Mouse (Mus musculus): ENCODE measurements around the gene Hspa4.
"Not testable (repeated sequence)": the region's sequence is repeated elsewhere in the genome, so short reads cannot be mapped to it uniquely, and the experiment has no call there.

Hspa4 gene

DNA sequence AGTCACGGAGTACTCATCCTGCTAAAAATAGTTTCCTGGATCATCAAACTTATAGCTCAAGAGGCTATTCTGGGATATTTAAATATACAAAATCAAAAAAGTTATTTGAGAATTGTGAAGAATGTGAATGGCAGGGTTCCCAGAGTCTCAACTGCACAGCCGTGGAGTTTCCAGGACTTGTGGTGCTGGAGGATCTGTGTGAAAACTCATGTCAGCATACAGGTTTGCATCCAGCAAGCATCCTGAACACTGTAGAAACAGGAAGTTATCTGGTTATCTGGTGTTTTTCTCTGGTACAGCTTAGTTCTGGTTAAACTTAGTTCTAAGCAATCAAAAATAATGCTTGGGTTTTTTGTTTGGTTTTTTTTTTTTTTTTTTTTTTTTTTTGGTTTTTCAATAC lies 6.7 kb upstream of the Hspa4 start:
- DNase-seq = no peak

DNA sequence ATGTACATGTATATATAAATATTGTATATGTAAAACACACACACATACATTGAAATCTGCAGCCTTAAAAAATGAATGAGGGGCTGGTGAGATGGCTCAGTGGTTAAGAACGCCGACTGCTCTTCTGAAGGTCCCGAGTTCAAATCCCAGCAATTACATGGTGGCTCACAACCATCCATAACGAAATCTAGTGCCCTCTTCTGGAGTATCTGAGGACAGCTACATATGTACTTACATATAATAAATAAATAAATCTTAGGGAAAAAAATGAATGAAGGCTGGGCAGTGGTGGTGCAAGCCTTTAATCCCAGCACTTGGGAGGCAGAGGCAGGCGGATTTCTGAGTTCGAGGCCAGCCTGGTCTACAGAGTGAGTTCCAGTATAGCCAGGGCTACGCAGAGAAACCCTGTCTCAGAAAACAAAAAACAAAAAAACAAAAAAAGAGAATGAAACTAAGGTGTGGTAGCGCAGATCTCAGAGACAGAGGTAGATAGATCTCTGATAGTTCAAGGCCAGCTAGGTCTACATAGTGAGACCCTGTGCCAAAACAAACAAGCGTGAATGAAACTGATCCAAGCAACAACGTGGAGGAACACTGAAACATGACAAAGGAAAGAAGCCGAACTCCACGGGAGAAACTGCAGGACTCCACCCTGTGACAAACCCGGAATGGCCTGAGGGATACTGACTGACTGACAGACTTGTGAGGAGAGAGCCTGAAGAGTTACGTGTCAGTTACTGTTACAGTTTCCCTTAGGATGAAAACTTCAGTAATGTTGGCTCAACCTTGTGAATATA lies 4.0 kb upstream of the Hspa4 start:
- no peak for DNase-seq

DNA sequence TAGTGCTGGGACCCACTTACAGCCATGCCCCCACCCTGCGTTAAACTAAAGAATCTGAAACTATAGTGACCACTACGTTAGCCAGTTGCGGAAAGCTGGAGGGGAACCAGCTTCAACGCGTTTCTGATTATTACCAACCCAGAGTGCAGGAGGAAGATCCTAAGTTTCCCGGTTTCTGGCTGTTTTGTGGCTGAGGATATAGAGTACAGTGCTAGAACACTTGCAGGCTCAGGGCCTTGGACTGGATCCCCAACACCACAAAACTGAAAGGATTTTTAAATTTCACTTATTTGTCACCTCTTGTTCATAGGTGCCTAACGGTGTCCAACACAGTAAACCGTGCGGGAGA lies 884 bp upstream of the Hspa4 start:
- DNase-seq = peak; percentile 25

DNA sequence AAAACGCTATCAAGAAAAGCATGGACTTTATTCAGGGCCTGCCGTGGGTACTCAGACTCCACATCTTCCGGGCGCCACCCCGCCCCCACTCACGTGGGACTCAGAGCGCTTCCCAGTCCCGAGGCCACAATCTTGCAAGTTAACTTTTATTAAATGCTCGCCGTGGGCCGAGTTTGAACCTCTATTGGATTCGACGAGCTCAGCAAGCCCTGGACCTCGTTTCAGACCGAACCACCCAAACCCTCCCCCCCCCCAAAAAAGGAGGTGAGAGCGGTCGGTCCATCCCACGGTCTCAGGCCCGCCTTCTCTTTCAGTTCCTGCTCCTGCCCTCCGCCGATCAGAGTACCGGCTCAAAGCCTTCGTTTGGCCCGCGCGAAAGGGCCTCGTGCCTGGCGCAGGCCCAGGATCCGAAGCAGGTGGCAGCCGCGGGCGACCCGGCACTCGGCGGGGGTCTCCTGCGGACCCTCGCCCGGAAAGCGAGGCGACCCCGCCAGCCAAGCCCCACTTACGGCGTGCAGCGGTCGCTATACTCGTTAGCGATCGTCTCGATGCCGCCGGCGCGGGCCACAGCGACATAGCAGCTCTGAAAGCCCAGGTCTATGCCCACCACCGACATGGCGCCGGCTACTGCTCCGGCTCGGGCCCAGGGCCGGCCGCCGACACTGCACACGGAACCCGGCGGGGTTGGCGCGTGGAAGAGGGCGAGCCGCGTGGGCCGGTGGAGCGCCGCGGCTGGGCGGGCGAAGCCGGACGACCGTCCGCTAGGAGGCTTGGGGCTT lies 517 bp downstream of the Hspa4 start:
- peak; percentile 56 for DNase-seq

DNA sequence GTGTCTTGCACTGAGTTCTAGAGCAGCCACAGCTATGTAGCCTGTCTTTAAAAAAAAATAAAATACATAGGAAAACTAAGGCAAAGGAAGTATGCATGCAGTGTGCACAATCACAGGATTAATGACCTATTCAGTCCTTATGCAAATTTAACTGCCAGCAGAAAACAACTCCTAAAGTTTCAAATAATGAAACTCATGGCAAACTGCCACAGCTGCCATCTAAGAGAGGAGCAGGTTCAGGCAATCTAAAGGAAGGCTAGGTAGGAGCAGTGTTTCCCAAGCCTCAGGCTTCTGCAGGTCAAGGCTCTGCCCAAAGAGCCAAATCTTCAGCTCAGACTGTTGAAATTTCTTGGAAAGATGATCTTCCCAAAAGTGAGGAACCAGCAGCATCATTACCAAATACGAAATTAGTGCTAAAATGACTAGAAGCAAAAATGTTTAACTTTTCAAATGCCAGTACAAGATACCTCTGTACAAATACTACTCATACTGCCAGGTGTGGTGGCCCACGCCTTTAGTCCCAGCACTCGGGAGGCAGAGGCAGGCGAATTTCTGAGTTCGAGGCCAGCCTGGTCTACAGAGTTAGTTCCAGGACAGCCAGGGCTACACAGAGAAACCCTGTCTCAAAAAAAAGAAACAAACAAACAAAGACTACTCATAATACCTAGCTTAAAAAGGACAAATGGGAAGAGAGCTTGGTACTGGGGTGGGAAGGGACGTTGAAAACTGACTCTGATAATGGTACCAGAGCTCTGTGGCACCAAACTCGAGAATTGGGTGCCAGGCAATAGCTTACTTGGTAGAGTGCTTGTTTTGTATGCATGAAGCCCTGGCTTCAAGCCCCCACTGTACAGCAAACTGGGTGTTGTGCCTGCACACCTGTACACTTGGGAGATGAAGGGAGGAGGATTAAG lies 2.1 kb downstream of the Hspa4 start:
- no peak for DNase-seq

DNA sequence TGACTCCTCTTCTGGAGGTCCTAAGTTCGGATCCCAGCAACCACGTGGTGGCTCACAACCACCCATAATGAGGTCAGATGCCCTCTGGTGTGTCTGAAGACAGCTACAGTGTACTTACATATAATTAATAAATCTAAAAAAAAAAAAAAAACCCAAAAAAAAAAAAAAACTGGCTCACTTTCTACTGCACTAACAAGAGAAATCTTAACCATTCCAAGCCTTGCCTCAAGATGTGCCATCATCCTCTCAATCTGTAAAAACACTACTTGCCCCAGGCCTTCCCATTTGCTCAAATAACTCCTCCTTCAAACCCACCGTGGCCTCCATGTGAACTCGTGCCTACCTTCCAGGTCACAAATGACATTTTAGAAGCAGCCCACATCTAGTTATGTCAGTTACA lies 3.4 kb downstream of the Hspa4 start:
- no peak for DNase-seq

DNA sequence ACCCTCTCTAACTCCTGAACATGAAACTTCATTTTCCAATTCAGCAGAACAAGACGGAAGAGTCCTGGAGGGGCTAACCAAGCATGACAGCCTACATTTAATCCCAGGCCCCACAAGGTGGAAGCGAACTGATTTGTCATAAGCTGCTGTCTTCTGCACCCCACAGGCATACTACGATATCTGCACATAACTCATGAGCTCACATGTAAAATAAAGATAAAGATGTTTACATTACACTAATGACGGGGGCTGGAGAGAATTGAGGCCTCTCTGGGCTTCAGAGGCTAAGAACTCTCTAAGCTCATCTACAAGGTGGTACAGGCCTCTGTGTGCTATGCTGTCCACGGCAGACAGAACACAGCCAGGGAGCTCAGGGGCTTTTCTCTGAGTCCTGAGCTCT lies 5.8 kb downstream of the Hspa4 start:
- no peak for DNase-seq

DNA sequence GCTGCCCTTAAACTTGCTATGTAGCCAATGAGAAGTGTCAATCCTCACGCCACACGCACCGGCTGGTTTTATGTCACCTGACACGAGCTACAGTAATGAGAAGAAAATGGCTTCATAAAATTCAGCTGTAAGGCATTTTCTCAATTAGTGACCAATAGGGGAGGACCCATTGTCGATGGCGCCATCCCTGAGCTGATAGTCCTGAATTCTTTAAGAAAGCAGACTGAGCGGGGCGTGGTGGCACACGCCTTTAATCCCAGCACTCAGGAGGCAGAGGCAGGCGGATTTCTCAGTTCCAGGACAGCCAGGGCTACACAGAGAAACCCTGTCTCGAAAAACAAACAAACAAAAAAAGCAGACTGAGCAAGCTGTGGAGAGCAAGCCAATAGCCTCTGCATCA lies 9.4 kb downstream of the Hspa4 start:
- no peak for DNase-seq

DNA sequence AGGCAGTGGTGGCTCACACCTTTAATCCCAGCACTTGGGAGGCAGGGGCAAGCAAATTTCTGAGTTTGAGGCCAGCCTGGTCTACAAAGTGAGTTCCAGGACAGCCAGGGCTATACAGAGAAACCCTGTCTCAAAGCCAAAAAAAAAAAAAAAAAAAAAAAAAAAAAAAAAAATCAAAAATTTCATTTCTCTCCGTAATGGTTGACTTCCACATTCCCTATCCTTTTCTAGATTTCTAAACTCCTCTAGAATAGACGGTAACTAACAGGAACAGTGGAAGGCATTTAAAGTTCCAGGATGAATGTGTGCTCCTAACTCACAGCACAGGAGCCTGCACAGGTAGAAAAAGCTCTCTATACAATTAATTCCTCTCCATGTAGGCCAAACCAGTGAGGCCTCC lies 10.1 kb downstream of the Hspa4 start:
- not testable (repeated sequence) for DNase-seq

DNA sequence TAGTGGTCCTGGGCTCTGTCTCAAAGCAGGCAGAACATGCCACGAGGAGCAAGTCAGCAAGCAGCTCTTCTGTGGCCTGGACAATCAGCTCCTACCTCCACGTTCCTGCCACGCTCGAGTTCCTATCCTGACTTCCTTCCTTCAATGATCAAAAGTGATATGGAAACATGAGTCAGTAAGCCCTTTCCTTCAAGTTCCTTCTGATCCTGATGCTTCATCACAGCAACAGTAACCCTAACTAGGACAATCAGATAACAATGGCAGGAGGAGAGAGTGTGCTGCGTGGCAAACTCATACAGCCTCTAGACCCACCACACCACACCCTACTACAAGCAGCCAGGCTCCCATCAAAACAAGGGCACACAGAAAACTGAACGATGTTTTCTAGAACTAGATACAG lies 14.4 kb downstream of the Hspa4 start:
- no peak for DNase-seq

DNA sequence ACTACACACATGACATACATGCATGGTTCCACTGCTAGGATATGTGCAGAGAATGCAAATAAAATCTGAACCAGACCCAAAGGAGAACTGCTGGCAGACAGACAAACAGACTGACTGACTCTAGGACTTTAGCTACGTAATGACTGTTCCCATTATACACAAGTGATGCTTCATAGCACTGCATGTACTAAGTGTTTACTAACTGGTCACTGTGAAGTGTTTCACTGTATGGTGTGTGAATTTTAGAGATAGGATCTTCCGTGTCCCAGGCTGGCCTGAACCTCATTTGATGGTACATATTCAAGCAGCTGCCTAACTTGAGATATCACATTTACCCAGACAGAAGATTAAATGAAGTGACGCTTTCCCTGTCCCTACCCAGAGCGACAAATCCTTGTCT lies 21.8 kb downstream of the Hspa4 start:
- DNase-seq = no peak

DNA sequence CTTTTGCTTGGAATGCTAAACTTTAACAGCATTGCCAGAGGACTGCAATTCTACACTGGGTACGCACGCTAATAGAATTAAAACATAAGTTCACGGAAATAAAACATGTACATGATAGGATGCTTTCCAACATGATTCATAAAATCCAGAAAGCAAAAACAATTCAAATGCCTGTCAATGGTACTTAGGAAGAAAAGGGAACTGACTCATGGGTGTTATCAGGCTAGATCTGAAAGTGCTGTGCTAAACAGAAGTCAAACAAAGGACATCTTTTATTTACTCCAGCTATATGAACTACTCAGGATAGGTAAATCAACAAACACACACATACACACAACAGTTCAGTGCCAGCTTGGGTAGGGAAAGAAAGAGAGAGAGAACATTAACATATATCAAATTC lies 24.9 kb downstream of the Hspa4 start:
- no peak for DNase-seq

DNA sequence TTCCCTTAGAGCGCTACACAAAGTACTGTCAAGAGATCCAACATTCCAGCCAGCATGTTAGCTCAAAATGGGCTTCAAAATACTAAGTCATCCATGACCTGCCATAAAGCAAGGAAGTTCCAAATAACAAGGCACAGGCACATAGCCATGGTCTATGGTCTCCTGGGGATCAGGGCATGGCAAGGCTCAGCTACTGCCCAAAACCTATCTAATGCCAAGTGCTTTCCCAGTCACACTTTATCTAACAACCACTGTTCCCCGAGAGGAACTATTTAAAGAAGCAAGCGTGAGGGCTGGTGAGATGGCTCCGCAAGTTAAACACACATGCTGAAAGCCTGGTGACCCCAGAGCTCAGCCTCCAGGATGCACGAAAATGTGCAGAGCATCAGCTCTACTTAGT lies 26.9 kb downstream of the Hspa4 start:
- DNase-seq = no peak

DNA sequence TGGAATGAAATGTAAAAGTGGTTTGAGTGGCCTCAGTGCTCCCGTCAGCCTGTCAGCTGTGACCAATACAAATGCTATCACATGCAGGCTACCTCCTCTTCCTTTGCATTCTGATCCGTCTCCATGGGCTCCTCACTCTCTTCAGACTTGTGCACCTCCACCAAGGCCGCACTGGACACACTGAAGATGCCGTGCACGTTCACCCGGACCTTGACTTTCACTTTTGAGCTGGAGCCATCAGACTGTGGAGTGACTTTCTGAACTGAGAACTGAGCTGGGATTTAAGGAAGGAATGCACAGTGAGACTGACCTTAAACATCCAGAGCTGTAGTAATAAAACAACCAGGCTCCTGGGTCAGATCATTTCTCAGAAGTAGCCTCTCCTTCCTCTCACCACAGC lies 30.7 kb downstream of the Hspa4 start:
- no peak for DNase-seq

DNA sequence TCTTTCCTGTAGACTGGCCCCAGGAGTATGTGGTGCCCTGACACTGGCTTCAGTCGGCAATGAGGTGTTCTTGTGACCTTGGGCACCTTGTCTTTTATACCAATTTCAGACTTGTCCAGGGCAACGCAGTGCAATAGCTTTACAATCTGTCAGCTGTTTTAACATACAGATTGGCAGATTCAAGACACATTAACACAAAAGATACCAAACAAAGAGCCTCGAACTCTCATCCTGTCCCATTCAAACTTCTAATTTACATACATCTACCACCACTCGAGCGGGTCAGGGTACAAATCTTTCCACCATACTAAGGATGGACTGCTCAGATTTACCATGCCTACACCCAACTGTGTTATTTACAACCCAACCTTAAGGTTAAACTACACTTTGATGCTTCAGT lies 39.7 kb downstream of the Hspa4 start:
- no peak for DNase-seq

DNA sequence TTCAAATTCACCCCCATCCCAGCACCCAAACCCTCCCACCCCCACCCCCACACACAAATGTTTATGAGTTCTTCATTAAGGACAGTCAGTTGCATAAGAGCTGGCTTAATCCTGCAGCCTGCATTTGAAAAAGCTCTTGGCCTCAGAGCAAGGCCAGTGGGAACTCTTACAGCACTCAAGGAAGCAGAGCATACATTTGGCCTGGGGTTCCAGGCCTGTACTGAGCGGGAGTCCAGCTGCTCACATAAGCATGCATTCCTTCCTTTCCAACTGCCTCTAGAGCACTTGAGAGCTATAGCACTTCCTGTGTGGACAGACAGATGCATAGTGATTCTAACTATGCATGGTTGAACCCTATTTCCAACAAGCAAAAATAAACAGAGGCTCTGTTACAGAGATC lies 40.2 kb downstream of the Hspa4 start:
- DNase-seq = no peak

DNA sequence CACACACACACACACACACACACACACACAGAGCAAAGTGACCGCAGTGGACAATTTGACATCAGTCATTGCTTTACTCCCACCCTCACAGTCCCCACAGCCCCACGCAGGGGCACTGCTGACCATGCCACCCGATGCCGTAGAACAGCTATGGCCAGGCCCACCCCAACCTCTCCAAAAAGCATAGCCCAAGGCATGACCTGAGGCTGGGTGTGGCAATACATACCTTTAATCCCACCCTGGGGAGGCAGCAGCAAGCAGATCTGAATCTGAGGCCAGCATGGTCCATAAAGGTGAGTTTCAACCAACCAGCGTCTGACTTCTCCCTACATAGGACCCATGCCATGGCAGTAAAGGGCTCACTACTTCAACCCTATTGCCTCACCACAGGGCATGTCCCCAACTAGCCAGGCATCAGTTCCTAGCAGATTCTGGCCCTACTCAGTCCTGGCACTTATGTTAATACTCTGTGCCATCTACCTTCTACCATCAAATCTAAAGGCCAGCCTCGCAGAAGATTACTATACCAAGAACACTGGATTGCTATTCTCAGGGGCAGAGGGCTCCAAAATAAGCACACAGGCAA lies 41.1 kb downstream of the Hspa4 start:
- no peak for DNase-seq

DNA sequence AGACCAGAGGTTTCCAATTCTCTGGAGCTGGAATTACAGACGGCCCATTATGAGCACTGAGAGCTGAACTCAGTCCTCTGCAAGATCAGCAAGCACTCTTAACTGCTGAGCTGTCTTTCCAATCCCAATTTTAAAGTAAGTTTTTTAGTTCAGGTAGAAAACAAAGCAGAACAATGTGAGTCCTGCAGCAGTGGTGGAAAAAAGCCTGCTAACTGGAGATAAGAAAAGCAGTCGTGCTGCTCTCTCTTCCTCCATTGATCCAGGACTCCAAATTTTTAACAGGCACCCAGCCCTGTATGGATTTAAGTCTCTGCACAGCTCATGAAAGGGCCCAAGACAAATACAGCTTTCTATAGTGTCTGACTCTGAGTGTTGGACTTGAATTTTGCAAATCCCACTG lies 43.3 kb downstream of the Hspa4 start:
- DNase-seq = no peak

DNA sequence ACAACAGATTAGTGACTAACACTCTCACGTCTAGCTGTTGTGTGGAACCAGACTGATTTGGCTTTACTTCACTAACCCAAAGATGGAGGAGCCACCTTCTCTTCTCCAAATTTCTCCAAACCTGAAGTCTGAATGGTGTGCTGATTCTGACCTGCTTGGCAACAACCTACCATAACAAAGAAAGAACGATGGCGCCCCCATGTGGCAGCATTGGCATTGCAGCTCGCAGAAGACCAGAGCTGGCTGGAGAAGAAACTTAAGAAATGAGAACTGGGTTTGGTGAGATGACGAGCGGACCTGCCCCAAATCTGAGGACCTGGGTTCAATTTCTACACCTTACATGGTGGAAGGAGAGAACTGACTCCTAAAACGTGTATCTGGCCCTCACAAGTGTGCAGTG lies 45.3 kb downstream of the Hspa4 start:
- DNase-seq = peak; percentile 51

DNA sequence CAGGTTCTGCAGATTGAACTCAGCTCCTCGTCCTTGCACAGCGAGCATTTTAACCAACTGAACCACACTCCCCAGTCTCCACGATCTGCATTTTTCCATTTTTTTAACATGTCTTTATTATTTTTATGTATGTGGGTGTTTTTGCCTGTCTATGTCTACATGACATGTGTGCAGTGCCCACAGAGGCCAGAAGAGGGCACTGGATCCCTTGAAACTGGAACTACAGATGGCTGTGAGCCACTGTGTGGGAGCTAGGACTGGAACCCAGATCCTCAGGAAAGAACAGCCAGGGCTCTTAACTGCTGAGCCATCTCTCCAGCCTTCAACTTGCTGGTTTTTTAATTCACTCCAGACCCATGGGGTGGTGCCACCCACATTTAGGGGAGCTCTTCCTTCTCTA lies 45.8 kb downstream of the Hspa4 start:
- no peak for DNase-seq

DNA sequence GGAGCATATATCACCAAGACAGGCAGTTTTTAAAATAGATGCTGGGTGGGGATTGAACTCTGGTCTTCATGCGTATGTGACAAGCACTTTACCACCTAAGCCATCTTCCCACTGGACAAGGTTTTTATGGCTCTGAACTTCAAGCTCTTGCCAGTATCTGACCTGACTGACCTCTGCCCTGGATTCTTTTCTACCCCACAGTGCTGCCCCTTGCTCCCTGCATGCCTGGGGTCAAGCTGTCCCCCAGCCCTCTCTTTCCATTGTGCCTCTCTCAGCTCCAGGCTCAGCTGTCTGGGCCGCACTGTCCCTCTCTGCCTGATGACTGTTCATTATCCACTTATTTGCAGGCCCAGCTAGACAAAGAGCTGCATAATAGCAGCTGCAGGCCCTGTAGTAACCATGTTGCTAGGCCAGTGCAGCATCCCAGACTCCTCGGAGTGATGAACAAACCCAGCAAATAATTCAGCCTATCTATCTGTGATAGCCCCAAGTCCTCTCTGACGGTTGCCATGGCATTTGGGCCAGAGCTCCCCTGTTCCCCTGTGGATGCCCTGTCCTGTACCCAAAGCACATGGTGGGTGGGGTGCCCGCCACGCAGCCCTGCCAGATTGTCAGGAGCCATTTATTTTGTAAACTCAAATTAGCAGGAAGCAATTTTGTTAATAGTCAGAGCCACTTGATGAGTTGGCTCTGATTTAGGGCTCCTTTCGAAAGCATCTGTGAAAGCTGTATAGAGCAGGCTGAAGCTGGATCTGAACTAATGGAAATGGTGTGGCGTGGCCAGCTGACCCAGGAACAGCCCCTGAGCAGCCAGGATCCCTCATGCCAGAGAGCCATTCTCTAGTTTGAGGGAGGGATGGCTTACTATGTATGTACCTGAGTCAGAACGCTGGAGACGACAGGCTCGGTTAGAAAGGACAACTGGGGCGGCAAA lies 47.8 kb downstream of the Hspa4 start:
- DNase-seq = no peak

DNA sequence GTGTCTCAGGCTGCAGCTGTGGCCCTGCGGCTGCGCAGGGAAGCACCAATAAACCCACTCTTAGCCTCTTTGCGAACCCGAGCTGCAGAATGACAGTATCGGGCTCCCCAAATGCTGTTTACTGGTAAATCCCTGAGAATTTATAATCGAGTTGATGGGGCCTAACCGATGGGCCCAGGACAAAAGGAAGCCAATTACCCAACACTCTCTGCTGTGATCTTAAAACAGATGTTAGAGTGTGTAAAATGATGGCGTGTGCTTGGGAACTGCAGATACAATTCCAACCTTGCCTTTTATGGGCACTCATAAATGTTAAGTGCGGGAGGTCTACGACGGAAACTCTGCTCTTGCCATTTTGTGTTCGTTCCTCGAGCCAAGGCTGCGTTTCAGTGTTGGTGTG lies 49.5 kb downstream of the Hspa4 start:
- no peak for DNase-seq
